Mouse (Mus musculus) megakaryocyte, embryonic 14.5 days (primary cell): ENCODE measurements around the gene Ripor1. TPM values are rescaled to one million over a fixed set of nuclear protein-coding genes. Genes with fewer than 3 reads are reported as not detected.
A peak's percentile ranks its signal among the peaks of the same experiment; 100 is the strongest.

Experiments
- H3K27me3 ChIP-seq: replicated peaks from 2 replicates; pipeline ENCODE3; 2012; ENCODE audit warnings: inconsistent platforms
- H3K36me3 ChIP-seq: replicated peaks from 2 replicates; pipeline ENCODE3; 2012; ENCODE audit warnings: low read length, inconsistent platforms, mixed read lengths
- H3K4me1 ChIP-seq: 2 replicates; pipeline ENCODE4 v1.6.1; 2012; ENCODE audit warnings: inconsistent platforms
- H3K4me3 ChIP-seq: replicated peaks from 2 replicates; pipeline ENCODE3; 2012; ENCODE audit warnings: moderate library complexity, mild to moderate bottlenecking, inconsistent platforms
- H3K9me3 ChIP-seq: 2 replicates; pipeline ENCODE4 v1.6.1; 2012; ENCODE audit warnings: inconsistent platforms
- FLI1 ChIP-seq: IDR thresholded peaks from 2 replicates; pipeline ENCODE4 v1.6.1; 2012; ENCODE audit warnings: low read length, inconsistent platforms, mixed read lengths
- GATA1 ChIP-seq: IDR thresholded peaks from 3 replicates; pipeline ENCODE4 v1.6.1; 2012; ENCODE audit warnings: mixed read lengths, low read length, inconsistent platforms, borderline replicate concordance
- polyA plus RNA-seq: library from polyadenylated mRNA; stranded (reverse); fragments of >175 nt; gene quantifications from 2 replicates; pipeline ENCODE4 v1.2.3, GENCODE M21; 2012; ENCODE audit warnings: low replicate concordance; ENCODE audit not compliant: insufficient read depth

Gene Ripor1
- polyA plus RNA-seq, 1 experiment, result 27.7 TPM

DNA sequence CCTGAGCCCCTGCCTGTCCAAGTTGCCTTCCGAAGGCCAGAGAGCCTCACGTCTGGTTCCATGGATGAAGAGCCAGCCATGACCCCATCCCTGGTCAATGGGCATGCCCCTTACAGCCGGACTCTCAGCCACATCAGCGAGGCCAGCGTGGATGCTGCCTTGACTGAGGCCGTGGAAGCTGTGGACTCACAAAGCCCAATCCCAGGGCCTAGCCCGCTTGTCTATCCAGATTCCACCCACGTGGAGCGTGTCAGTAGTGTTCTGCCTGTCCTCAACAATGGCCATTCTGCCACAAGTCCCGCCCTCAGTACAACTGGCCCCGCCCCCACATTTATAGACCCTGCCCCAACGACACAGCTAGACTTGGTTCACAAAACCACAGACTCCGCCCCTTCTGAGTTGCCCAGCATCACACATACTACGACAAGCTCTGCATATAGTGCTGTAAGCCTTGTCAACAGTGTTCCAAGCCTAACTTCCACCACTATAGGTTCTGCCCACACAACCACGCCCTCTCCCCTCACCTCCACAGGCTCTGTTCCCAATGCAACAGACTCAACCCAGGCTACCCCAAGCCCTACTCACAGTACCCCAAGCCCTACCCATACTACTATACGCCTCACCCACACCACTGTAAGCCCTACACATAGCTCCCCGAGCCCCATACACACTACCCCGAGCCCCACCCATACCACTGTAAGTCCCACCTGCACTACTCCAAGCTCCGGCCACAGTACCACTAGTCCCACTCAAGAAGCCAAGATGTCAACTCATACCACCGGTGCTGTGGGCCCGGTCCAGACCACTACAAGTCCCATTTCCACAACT is 12.6 kb downstream of the Ripor1 start:
- Histone ChIP-seq H3K4me1 (peaks cover 82% of the 10 kb centered on the region), H3K4me3 (no peak overlapping the region), H3K36me3 (peaks cover 85% of the 10 kb centered on the region), H3K27me3 (no peaks in the 10 kb centered on the region), H3K9me3 (no peaks in the 10 kb centered on the region)
- TF ChIP-seq GATA1 (no peak), FLI1 (no peak)

- peaks cover 83% of the 10 kb centered on the region for H3K4me1 ChIP-seq
- TF ChIP-seq FLI1 (no peak), GATA1 (no peak)
- H3K36me3 ChIP-seq, result peaks cover 91% of the 10 kb centered on the region
- no peaks in the 10 kb centered on the region for H3K27me3 ChIP-seq
- no peaks in the 10 kb centered on the region for H3K9me3 ChIP-seq
- H3K4me3 ChIP-seq, result no peak overlapping the region
These were observed 13.2 kb downstream of the Ripor1 start for GRCm38 (mm10) chr8:105618279-105618634.

DNA sequence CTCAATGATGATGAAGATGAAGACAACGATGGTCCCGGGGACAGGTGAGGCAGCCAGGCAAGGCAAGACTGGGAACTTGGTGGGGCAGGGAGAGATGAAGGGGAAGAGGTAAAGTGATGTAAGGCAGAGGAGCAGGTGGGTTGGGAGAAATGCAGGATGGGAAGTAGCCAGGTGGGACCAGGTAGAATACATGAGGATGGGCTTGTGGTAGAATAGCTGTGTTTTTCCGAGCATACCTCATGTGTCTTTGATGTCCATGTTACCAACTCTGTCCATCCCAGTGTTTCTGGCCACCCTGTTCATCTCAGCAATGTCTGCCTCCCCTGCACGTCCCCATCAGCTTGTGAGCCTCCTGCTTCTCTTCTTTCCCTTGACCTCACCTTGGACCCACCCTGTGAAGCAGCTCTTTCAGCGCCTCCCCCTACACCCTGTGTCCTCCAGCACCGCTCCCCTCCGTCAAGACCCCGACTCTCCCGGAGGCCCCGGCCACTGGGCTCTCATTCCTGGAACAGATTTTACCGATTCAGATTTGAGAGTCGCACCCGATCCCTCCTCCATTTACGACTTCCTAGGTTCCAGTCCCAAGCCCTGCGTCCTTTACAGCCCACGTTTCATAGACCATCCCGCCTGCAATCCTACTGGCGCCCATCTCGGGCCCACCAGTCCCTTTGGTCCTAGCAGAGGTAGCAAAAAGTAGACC is 14.0 kb downstream of the Ripor1 start:
- no peaks in the 10 kb centered on the region for H3K27me3 ChIP-seq
- H3K4me1 ChIP-seq, result peaks cover 85% of the 10 kb centered on the region
- no peak overlapping the region for H3K4me3 ChIP-seq
- TF ChIP-seq GATA1 (no peak), FLI1 (no peak)
- no peaks in the 10 kb centered on the region for H3K9me3 ChIP-seq
- H3K36me3 ChIP-seq, result peaks cover 98% of the 10 kb centered on the region

GRCm38 (mm10) chr8:105620211-105620610 is 15.2 kb downstream of the Ripor1 start:
- Histone ChIP-seq H3K9me3 (no peaks in the 10 kb centered on the region), H3K27me3 (no peaks in the 10 kb centered on the region), H3K36me3 (peaks cover 98% of the 10 kb centered on the region), H3K4me3 (no peak overlapping the region), H3K4me1 (peaks cover 86% of the 10 kb centered on the region)
- TF ChIP-seq GATA1 (no peak), FLI1 (no peak)

- H3K4me1 ChIP-seq, result peaks cover 79% of the 10 kb centered on the region
- TF ChIP-seq FLI1, result no peak
- H3K36me3 ChIP-seq, result peaks cover 95% of the 10 kb centered on the region
- H3K27me3 ChIP-seq, result no peaks in the 10 kb centered on the region
- H3K9me3 ChIP-seq, result no peaks in the 10 kb centered on the region
- no peak overlapping the region for H3K4me3 ChIP-seq
These were observed 16.1 kb downstream of the Ripor1 start for GRCm38 (mm10) chr8:105620946-105621720.

DNA sequence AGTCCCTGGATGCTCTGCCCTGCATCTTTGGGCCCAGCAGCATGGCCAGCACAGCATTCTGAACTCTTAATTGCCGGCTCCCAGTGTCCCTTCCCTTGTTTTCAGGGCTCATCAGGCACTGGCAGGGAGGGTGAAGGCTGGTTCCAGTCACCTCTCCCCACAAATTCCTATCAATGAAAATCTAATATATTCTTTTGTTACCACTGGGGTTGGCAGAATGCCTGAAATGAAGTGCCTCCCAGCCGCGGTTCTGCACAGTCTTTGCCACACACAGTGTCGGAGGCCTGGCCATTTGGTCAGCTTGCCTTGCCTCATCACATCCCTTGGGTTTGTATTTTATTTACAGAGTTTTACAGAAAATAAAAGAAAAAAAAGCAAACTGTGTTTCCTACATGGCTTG is 16.8 kb downstream of the Ripor1 start:
- no peaks in the 10 kb centered on the region for H3K9me3 ChIP-seq
- peaks cover 76% of the 10 kb centered on the region for H3K4me1 ChIP-seq
- H3K4me3 ChIP-seq, result no peak overlapping the region
- no peaks in the 10 kb centered on the region for H3K27me3 ChIP-seq
- peaks cover 91% of the 10 kb centered on the region for H3K36me3 ChIP-seq
- TF ChIP-seq FLI1 (no peak), GATA1 (no peak)

DNA sequence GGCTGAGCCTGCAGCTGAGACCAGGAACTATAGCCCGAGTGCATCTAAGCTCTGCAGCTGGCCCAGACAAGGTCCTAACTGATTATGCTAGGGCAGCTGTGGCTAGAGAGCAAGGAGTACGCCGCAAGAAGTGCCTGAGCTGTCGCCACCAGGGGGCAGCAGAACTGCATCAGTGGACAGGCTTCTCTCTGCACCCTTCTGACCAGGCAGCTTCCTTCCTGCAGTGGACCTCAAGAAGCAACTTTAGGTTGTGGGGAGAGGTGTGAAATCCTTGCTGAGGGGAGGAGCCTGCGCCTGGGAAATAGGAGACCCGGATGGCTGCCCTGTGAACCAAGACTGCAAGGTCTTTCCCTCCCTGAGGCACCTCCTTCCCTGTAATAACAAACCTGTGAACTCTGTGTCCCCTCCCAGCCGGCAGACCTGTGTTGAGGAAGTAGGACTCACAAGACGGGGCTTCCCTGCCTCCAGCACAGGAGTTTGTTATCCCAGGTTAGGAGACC is 17.4 kb downstream of the Ripor1 start:
- H3K9me3 ChIP-seq, result no peaks in the 10 kb centered on the region
- H3K36me3 ChIP-seq, result peaks cover 86% of the 10 kb centered on the region
- peak overlapping the region; percentile 62 for H3K4me3 ChIP-seq
- no peak for TF ChIP-seq FLI1
- H3K4me1 ChIP-seq, result peaks cover 70% of the 10 kb centered on the region
- H3K27me3 ChIP-seq, result no peaks in the 10 kb centered on the region

- Histone ChIP-seq H3K27me3 (no peaks in the 10 kb centered on the region), H3K4me1 (peaks cover 63% of the 10 kb centered on the region), H3K9me3 (no peaks in the 10 kb centered on the region), H3K4me3 (peak overlapping the region; percentile 62), H3K36me3 (peaks cover 81% of the 10 kb centered on the region)
- TF ChIP-seq FLI1 (no peak), GATA1 (no peak)
These were observed 18.1 kb downstream of the Ripor1 start for GRCm38 (mm10) chr8:105623118-105623517.

DNA sequence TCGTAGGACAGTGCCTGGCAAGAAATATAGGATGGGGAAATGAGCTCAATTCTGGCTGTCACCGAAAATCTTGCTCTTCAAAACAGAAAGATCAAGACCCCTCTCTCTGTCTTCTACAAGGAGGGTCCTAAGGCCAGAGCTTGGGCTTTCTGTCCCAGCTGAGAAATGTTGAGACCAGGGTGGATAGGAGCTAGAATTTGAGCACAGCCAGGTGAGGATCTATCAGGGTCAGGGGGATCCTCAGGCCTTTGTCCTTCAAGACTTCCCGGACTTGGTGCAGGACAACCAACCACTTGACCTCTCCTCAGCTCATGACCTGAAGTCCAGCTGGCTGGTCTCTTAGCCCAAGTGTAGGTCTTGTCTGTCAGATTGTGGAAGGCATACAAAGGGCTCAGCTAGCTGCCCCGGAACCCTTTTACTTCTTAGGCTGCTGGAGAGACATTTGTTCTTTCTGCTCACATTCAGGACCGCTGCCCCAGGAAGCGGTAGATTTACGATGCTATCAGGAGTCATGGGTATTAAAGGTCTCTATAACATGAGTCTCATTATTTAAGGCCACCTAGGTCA is 18.7 kb downstream of the Ripor1 start:
- H3K27me3 ChIP-seq, result no peaks in the 10 kb centered on the region
- peaks cover 57% of the 10 kb centered on the region for H3K4me1 ChIP-seq
- no peaks in the 10 kb centered on the region for H3K9me3 ChIP-seq
- TF ChIP-seq FLI1 (no peak), GATA1 (no peak)
- peaks cover 79% of the 10 kb centered on the region for H3K36me3 ChIP-seq
- H3K4me3 ChIP-seq, result no peak overlapping the region

- Histone ChIP-seq H3K9me3 (no peaks in the 10 kb centered on the region), H3K4me1 (peaks cover 53% of the 10 kb centered on the region), H3K36me3 (peaks cover 73% of the 10 kb centered on the region), H3K4me3 (no peak overlapping the region), H3K27me3 (no peaks in the 10 kb centered on the region)
- no peak for TF ChIP-seq FLI1
- TF ChIP-seq GATA1, result no peak
These were observed 19.3 kb downstream of the Ripor1 start for GRCm38 (mm10) chr8:105624401-105624800.
